Mouse (Mus musculus): ENCODE measurements around the gene Bola3. TPM values are rescaled to one million over a fixed set of nuclear protein-coding genes. Genes with fewer than 3 reads are reported as not detected.
A peak's percentile ranks its signal among the peaks of the same experiment; 100 is the strongest.

Bola3 gene
- 66.7 and 93.2 TPM in 2 replicates for polyA plus RNA-seq (2014; fragmentation: Nextera tagmentation; extraction: Ambion mirVana)

GRCm38 (mm10) chr6:83348873-83349272, at the start of gene Bola3:
TSS of gene Bola3 (plus strand) at chr6:83349147.
- DNase-seq (ENCODE audit: low spot score): no peak
- H3K9ac ChIP-seq (ENCODE audit: low read length): peak within 1 kb of the TSS; percentile 96
- peaks cover 13% of the 10 kb centered on the region; the same call in 1 of the 2 replicates for H3K36me3 ChIP-seq (ENCODE audit: control insufficient read depth, insufficient read depth, low read length)
- H3K4me3 ChIP-seq (ENCODE audit: low read depth, low read length): peak within 1 kb of the TSS; percentile 83
- no peak within 1 kb of the TSS; the same call in 1 of the 2 replicates for H3K27ac ChIP-seq (ENCODE audit: low read depth, low read length)
- 31% methylated on average over 6 of the region's 6 CpGs for WGBS
- ATAC-seq: no peak; the same call in 1 of the 2 replicates
- H3K27me3 ChIP-seq (replicated peaks; ENCODE audit: control insufficient read depth, insufficient read depth, low read length): no peaks in the 10 kb centered on the region
- H3K4me1 ChIP-seq (ENCODE audit: control insufficient read depth, insufficient read depth, low read length): 0 out of 2 replicates have a peak, but pooled peaks cover 4% of the 10 kb centered on the region
- H3K4me2 ChIP-seq (ENCODE audit: low read length): peak within 1 kb of the TSS; percentile 60
- no peaks in the 10 kb centered on the region for H3K9me3 ChIP-seq (replicated peaks; ENCODE audit: control insufficient read depth, low read length)

- Histone ChIP-seq H3K27ac (ENCODE audit: low read depth, low read length) (no peak overlapping the region), H3K4me2 (ENCODE audit: low read length) (no peak overlapping the region), H3K4me1 (ENCODE audit: control insufficient read depth, insufficient read depth, low read length) (no peaks in the 10 kb centered on the region), H3K36me3 (ENCODE audit: control insufficient read depth, insufficient read depth, low read length) (peaks cover 10% of the 10 kb centered on the region), H3K4me3 (ENCODE audit: low read depth, low read length) (no peak overlapping the region), H3K9me3 (replicated peaks; ENCODE audit: control insufficient read depth, low read length) (no peaks in the 10 kb centered on the region), H3K9ac (ENCODE audit: low read length) (no peak overlapping the region), H3K27me3 (replicated peaks; ENCODE audit: control insufficient read depth, insufficient read depth, low read length) (no peaks in the 10 kb centered on the region)
- ATAC-seq (no peak), DNase-seq (ENCODE audit: low spot score) (no peak)
- WGBS: 79% methylated on average over 7 of the region's 7 CpGs
These were observed 48.3 kb upstream of the Bola3 start for GRCm38 (mm10) chr6:83300447-83301229.

GRCm38 (mm10) chr6:83301294-83301693, 47.7 kb upstream of the Bola3 start:
- 89% methylated on average over 2 of the region's 2 CpGs for WGBS
- H3K9ac ChIP-seq (ENCODE audit: low read length): no peak overlapping the region
- H3K9me3 ChIP-seq (replicated peaks; ENCODE audit: control insufficient read depth, low read length): no peaks in the 10 kb centered on the region
- ATAC-seq: no peak
- no peak overlapping the region for H3K27ac ChIP-seq (ENCODE audit: low read depth, low read length)
- H3K27me3 ChIP-seq (replicated peaks; ENCODE audit: control insufficient read depth, insufficient read depth, low read length): no peaks in the 10 kb centered on the region
- no peak for DNase-seq (ENCODE audit: low spot score)
- H3K4me1 ChIP-seq (ENCODE audit: control insufficient read depth, insufficient read depth, low read length): no peaks in the 10 kb centered on the region
- H3K4me2 ChIP-seq (ENCODE audit: low read length): no peak overlapping the region
- H3K36me3 ChIP-seq (ENCODE audit: control insufficient read depth, insufficient read depth, low read length): peaks cover 17% of the 10 kb centered on the region
- no peak overlapping the region for H3K4me3 ChIP-seq (ENCODE audit: low read depth, low read length)

- H3K4me1 ChIP-seq (ENCODE audit: control insufficient read depth, insufficient read depth, low read length): no peaks in the 10 kb centered on the region
- peaks cover 26% of the 10 kb centered on the region for H3K36me3 ChIP-seq (ENCODE audit: control insufficient read depth, insufficient read depth, low read length)
- no peak overlapping the region for H3K27ac ChIP-seq (ENCODE audit: low read depth, low read length)
- no peaks in the 10 kb centered on the region for H3K27me3 ChIP-seq (replicated peaks; ENCODE audit: control insufficient read depth, insufficient read depth, low read length)
- DNase-seq (ENCODE audit: low spot score) (no peak), ATAC-seq (no peak)
- H3K9me3 ChIP-seq (replicated peaks; ENCODE audit: control insufficient read depth, low read length): no peaks in the 10 kb centered on the region
- no peak overlapping the region for H3K9ac ChIP-seq (ENCODE audit: low read length)
- no peak overlapping the region for H3K4me2 ChIP-seq (ENCODE audit: low read length)
- 81% methylated on average over 5 of the region's 5 CpGs for WGBS
- H3K4me3 ChIP-seq (ENCODE audit: low read depth, low read length): no peak overlapping the region
These were observed 46.7 kb upstream of the Bola3 start for GRCm38 (mm10) chr6:83302264-83302663.

- no peaks in the 10 kb centered on the region for H3K9me3 ChIP-seq (replicated peaks; ENCODE audit: control insufficient read depth, low read length)
- H3K27me3 ChIP-seq (replicated peaks; ENCODE audit: control insufficient read depth, insufficient read depth, low read length): no peaks in the 10 kb centered on the region
- H3K4me2 ChIP-seq (ENCODE audit: low read length): no peak overlapping the region
- WGBS: 92% methylated on average over 7 of the region's 7 CpGs
- DNase-seq (ENCODE audit: low spot score) (no peak), ATAC-seq (no peak)
- H3K4me3 ChIP-seq (ENCODE audit: low read depth, low read length): no peak overlapping the region
- H3K36me3 ChIP-seq (ENCODE audit: control insufficient read depth, insufficient read depth, low read length): peaks cover 74% of the 10 kb centered on the region
- no peak overlapping the region for H3K27ac ChIP-seq (ENCODE audit: low read depth, low read length)
- H3K9ac ChIP-seq (ENCODE audit: low read length): no peak overlapping the region
- H3K4me1 ChIP-seq (ENCODE audit: control insufficient read depth, insufficient read depth, low read length): no peaks in the 10 kb centered on the region
These were observed 39.9 kb upstream of the Bola3 start for GRCm38 (mm10) chr6:83309017-83309416.

GRCm38 (mm10) chr6:83311206-83311605, 37.7 kb upstream of the Bola3 start:
- DNase-seq (ENCODE audit: low spot score): no peak
- 96% methylated on average over 11 of the region's 11 CpGs for WGBS
- ATAC-seq: no peak

GRCm38 (mm10) chr6:83312021-83312420, 36.9 kb upstream of the Bola3 start:
- H3K27ac ChIP-seq (ENCODE audit: low read depth, low read length): no peak overlapping the region
- ATAC-seq: no peak
- H3K27me3 ChIP-seq (replicated peaks; ENCODE audit: control insufficient read depth, insufficient read depth, low read length): no peaks in the 10 kb centered on the region
- DNase-seq (ENCODE audit: low spot score): no peak
- no peak overlapping the region for H3K4me3 ChIP-seq (ENCODE audit: low read depth, low read length)
- H3K9me3 ChIP-seq (replicated peaks; ENCODE audit: control insufficient read depth, low read length): no peaks in the 10 kb centered on the region
- no peak overlapping the region for H3K4me2 ChIP-seq (ENCODE audit: low read length)
- H3K36me3 ChIP-seq (ENCODE audit: control insufficient read depth, insufficient read depth, low read length): peaks cover 50% of the 10 kb centered on the region
- no peaks in the 10 kb centered on the region; the same call in none of the 2 replicates for H3K4me1 ChIP-seq (ENCODE audit: control insufficient read depth, insufficient read depth, low read length)
- 94% methylated on average over 7 of the region's 7 CpGs for WGBS
- H3K9ac ChIP-seq (ENCODE audit: low read length): no peak overlapping the region

More at GRCm38 (mm10) chr6:83311206-83311605, 37.7 kb upstream of the Bola3 start:
- Histone ChIP-seq H3K9ac (ENCODE audit: low read length) (no peak overlapping the region), H3K4me1 (ENCODE audit: control insufficient read depth, insufficient read depth, low read length) (no peaks in the 10 kb centered on the region; the same call in 1 of the 2 replicates), H3K27ac (ENCODE audit: low read depth, low read length) (no peak overlapping the region), H3K27me3 (replicated peaks; ENCODE audit: control insufficient read depth, insufficient read depth, low read length) (no peaks in the 10 kb centered on the region), H3K4me3 (ENCODE audit: low read depth, low read length) (no peak overlapping the region), H3K9me3 (replicated peaks; ENCODE audit: control insufficient read depth, low read length) (no peaks in the 10 kb centered on the region), H3K4me2 (ENCODE audit: low read length) (no peak overlapping the region), H3K36me3 (ENCODE audit: control insufficient read depth, insufficient read depth, low read length) (peaks cover 58% of the 10 kb centered on the region)

- no peak overlapping the region for H3K4me2 ChIP-seq (ENCODE audit: low read length)
- H3K4me1 ChIP-seq (ENCODE audit: control insufficient read depth, insufficient read depth, low read length): no peaks in the 10 kb centered on the region; the same call in none of the 2 replicates
- H3K27ac ChIP-seq (ENCODE audit: low read depth, low read length): no peak overlapping the region
- DNase-seq (ENCODE audit: low spot score): no peak
- no peaks in the 10 kb centered on the region for H3K9me3 ChIP-seq (replicated peaks; ENCODE audit: control insufficient read depth, low read length)
- H3K36me3 ChIP-seq (ENCODE audit: control insufficient read depth, insufficient read depth, low read length): peaks cover 48% of the 10 kb centered on the region
- H3K4me3 ChIP-seq (ENCODE audit: low read depth, low read length): no peak overlapping the region
- ATAC-seq: no peak
- no peak overlapping the region for H3K9ac ChIP-seq (ENCODE audit: low read length)
- WGBS: 88% methylated on average over 8 of the region's 8 CpGs
- no peaks in the 10 kb centered on the region for H3K27me3 ChIP-seq (replicated peaks; ENCODE audit: control insufficient read depth, insufficient read depth, low read length)
These were observed 36.4 kb upstream of the Bola3 start for GRCm38 (mm10) chr6:83312514-83312913.

- H3K36me3 ChIP-seq (ENCODE audit: control insufficient read depth, insufficient read depth, low read length): peaks cover 29% of the 10 kb centered on the region
- no peaks in the 10 kb centered on the region; the same call in none of the 2 replicates for H3K4me1 ChIP-seq (ENCODE audit: control insufficient read depth, insufficient read depth, low read length)
- no peak for DNase-seq (ENCODE audit: low spot score)
- H3K9me3 ChIP-seq (replicated peaks; ENCODE audit: control insufficient read depth, low read length): no peaks in the 10 kb centered on the region
- H3K4me2 ChIP-seq (ENCODE audit: low read length): no peak overlapping the region
- H3K27ac ChIP-seq (ENCODE audit: low read depth, low read length): no peak overlapping the region
- no peak for ATAC-seq
- H3K9ac ChIP-seq (ENCODE audit: low read length): no peak overlapping the region
- no peak overlapping the region for H3K4me3 ChIP-seq (ENCODE audit: low read depth, low read length)
- no peaks in the 10 kb centered on the region for H3K27me3 ChIP-seq (replicated peaks; ENCODE audit: control insufficient read depth, insufficient read depth, low read length)
These were observed 33.7 kb upstream of the Bola3 start for GRCm38 (mm10) chr6:83315293-83315692.

Measured in forebrain, embryonic 14.5 days (tissue).